Mouse (Mus musculus) intestine, embryonic 14.5 days (tissue): ENCODE measurements around the gene Cachd1. TPM values are rescaled to one million over a fixed set of nuclear protein-coding genes. Genes with fewer than 3 reads are reported as not detected.
A peak's percentile ranks its signal among the peaks of the same experiment; 100 is the strongest.

Experiments
- ATAC-seq: fragments of 200-750 bp; cut with Nextera tagmentation; replicated peaks from 2 replicates; pipeline ENCODE4 v1.8.0; 2017; ENCODE audit warnings: low read depth, moderate number of reproducible peaks, moderate TSS enrichment, moderate library complexity; ENCODE audit not compliant: low FRiP score, low TSS enrichment
- DNase-seq: peaks from one replicate; pipeline ENCODE4 v3.0.0-alpha.2; 2018; ENCODE audit warnings: low spot score
- H3K27ac ChIP-seq: fragments of 300-500 bp; sonication (generic); 2 replicates; pipeline ENCODE4 v1.5.1; 2014; ENCODE audit warnings: low read depth, mild to moderate bottlenecking, control low read depth
- H3K27me3 ChIP-seq: fragments of 300-500 bp; sonication (generic); replicated peaks from 2 replicates; pipeline ENCODE4 v1.6.1; 2014; ENCODE audit warnings: low read length, control low read depth; ENCODE audit not compliant: control insufficient read depth, insufficient read depth
- H3K36me3 ChIP-seq: fragments of 300-500 bp; sonication (generic); 2 replicates; pipeline ENCODE4 v1.6.1; 2014; ENCODE audit warnings: low read length, control low read depth; ENCODE audit not compliant: control insufficient read depth, insufficient read depth
- H3K4me1 ChIP-seq: fragments of 300-500 bp; sonication (generic); replicated peaks from 2 replicates; pipeline ENCODE4 v1.6.1; 2014; ENCODE audit warnings: low read length, control low read depth, mixed read lengths; ENCODE audit not compliant: control insufficient read depth, insufficient read depth
- H3K4me2 ChIP-seq: fragments of 300-500 bp; sonication (generic); 2 replicates; pipeline ENCODE4 v1.6.1; 2014; ENCODE audit warnings: low read length
- H3K4me3 ChIP-seq: fragments of 300-500 bp; sonication (generic); 2 replicates; pipeline ENCODE4 v1.5.1; 2014; ENCODE audit warnings: low read depth, low read length, control low read depth, mixed read lengths
- H3K9ac ChIP-seq: fragments of 300-500 bp; sonication (generic); 2 replicates; pipeline ENCODE4 v1.6.1; 2014; ENCODE audit warnings: mild to moderate bottlenecking, low read length
- H3K9me3 ChIP-seq: fragments of 300-500 bp; sonication (generic); 2 replicates; pipeline ENCODE4 v1.6.1; 2016; ENCODE audit warnings: low read length, control low read depth; ENCODE audit not compliant: control insufficient read depth
- WGBS: fragments of 180-500 bp; shearing (Covaris S2); extraction: QIAGEN DNeasy Blood & Tissue Kit; methylation state at CpG from one replicate; pipeline ENCODE4 v1.1.7; 2014; 5-methylcytosine and 5-hydroxymethylcytosine counted together
- polyA plus RNA-seq: library from polyadenylated mRNA; unstranded; fragments of >200 nt; fragmentation: Nextera tagmentation; extraction: Ambion mirVana; gene quantifications from 2 replicates; pipeline ENCODE4 v1.2.1, GENCODE M21; 2014

Gene Cachd1
- polyA plus RNA-seq, 1 experiment from 2014 or later, result 22.8 TPM

DNA sequence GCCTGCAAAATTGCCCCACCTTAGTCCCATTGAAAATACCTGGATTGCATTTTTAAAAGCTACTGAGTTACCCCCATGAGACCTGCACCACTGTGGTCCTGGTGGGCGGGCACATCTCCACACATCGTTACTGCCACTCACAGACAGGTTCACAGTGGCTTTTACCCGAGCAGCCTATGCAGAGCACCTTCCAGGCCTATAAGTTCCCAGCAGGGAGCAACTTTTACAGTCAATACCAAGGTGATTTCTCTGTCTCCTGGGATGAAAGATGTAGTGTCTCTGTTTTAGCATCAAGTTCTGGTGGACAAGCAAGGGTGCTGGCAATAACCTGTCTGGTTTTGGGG lies 24.9 kb downstream of the Cachd1 start:
- H3K27me3 ChIP-seq, result no peaks in the 10 kb centered on the region
- H3K27ac ChIP-seq, result no peak overlapping the region
- H3K4me1 ChIP-seq, result peaks cover 6% of the 10 kb centered on the region; the same call in 1 of the 2 replicates
- ATAC-seq (no peak), DNase-seq (no peak)
- no peaks in the 10 kb centered on the region for H3K36me3 ChIP-seq
- H3K9me3 ChIP-seq, result no peaks in the 10 kb centered on the region
- WGBS, result 77% methylated on average over 3 of the region's 3 CpGs
- H3K4me2 ChIP-seq, result no peak overlapping the region
- no peak overlapping the region for H3K4me3 ChIP-seq
- no peak overlapping the region for H3K9ac ChIP-seq

DNA sequence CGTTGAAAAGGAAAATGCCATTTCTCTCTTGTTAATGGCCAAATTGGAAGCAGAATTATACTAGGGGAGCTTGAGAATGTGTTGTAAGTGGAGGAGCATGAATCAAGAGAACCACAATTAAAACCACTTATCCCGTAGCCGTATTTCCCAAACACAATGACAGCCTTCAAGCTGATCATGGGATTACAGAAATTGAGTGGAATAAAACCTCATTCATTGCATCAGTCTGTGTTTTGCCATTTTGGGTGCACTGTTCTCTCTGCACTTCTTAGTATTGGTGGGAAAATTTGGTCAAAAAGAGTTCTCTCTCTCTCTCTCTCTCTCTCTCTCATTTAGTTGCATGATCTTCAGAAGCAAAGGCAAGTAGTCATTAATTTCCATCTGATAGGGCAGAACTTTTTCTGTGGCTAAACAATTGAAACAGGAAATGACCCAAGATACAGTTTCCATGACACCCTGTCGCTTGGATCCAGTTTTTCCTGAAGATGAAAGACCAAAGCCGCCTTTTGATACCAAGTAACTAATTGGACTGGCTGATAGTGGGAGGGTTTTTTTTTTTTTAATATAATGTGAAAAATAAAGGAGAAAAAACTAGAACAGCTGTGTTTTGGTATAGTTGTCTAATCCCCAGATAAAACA lies 34.7 kb downstream of the Cachd1 start:
- no peak overlapping the region for H3K9ac ChIP-seq
- no peak for DNase-seq
- H3K27ac ChIP-seq, result no peak overlapping the region
- WGBS, result 36% methylated on average over 5 of the region's 5 CpGs
- ATAC-seq, result no peak
- no peak overlapping the region for H3K4me2 ChIP-seq
- no peaks in the 10 kb centered on the region for H3K9me3 ChIP-seq
- H3K27me3 ChIP-seq, result no peaks in the 10 kb centered on the region
- peaks cover 11% of the 10 kb centered on the region; the same call in 1 of the 2 replicates for H3K4me1 ChIP-seq
- no peak overlapping the region for H3K4me3 ChIP-seq
- H3K36me3 ChIP-seq, result no peaks in the 10 kb centered on the region

DNA sequence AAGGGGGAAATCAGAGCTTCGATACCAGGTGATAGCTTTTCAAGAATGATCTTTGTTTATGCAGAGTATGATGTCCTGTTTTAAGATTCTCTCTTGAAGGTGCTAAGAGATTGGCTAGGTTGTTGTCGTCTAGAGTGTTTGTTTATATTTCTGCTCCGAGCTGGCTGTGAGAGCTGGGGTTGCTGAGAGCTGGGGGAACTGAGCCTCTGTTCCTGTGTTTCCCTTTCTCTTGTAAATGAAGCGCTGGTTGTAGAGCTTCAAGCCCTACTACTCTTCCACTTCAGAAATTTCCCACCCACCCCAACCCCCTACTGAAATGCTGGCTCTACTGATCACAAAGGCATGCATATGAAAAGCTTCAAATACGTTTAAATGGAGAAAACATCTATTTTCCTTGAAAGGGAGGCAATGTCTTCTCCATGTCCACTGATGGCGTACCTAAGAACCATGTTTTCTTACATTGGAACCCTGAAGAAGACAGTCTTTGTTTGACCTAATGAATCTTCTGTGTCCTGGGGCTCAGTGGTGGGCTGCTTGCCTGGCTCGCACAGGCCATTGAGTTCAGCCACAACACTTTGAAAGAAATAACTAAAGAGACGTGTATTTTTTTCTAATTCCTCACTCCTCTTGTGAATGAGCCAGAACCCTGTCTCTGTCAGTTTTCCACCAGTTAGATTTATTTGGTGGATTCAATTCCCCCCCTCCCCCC lies 35.5 kb downstream of the Cachd1 start:
- H3K9me3 ChIP-seq, result no peaks in the 10 kb centered on the region
- H3K4me1 ChIP-seq, result peaks cover 11% of the 10 kb centered on the region; the same call in 1 of the 2 replicates
- H3K4me2 ChIP-seq, result peak overlapping the region; percentile 9; the same call in 1 of the 2 replicates
- no peak for ATAC-seq
- H3K27ac ChIP-seq, result no peak overlapping the region
- no peak overlapping the region for H3K9ac ChIP-seq
- no peak for DNase-seq
- H3K4me3 ChIP-seq, result no peak overlapping the region
- WGBS, result 38% methylated on average over 8 of the region's 8 CpGs
- no peaks in the 10 kb centered on the region for H3K36me3 ChIP-seq
- H3K27me3 ChIP-seq, result no peaks in the 10 kb centered on the region

DNA sequence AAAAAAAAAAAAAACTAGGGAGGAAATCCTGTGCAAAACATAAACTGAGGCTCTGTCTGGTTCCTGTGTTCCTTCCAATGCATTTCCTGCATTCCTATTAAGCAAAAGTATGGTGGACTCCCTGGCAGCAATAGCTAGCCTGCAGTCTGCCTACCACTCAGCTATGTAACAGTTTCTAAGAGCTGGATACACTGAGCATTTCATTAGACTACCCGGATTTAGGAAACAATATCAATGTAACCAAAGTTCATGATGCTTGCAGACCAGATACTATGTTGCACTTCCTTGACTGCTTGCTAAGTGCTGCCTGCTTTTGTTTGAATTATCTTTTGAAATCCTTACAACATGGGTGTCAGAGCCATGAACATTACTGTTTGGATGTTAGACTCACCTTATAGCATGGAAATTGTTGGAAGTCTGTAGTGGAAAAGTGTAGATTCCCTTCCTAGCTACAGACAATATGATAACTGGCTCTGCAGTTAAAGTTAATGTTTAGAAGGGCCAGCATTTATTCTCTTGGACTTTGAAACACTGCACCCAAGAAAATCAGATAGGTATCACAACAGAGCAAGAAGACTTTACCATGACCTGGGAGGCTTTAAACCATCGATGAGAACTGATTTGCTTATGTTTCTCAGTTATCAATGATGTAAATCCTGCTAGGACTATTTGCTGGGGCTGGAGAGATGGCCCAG lies 37.4 kb downstream of the Cachd1 start:
- no peak for DNase-seq
- H3K9me3 ChIP-seq, result no peaks in the 10 kb centered on the region
- H3K4me2 ChIP-seq, result 0 out of 2 replicates have a peak overlapping the region, but pooled peaks have one; percentile 12
- H3K36me3 ChIP-seq, result no peaks in the 10 kb centered on the region
- H3K27ac ChIP-seq, result no peak overlapping the region
- no peak overlapping the region for H3K4me3 ChIP-seq
- 68% methylated on average over 2 of the region's 2 CpGs for WGBS
- peaks cover 11% of the 10 kb centered on the region; the same call in 1 of the 2 replicates for H3K4me1 ChIP-seq
- no peak overlapping the region for H3K9ac ChIP-seq
- no peaks in the 10 kb centered on the region for H3K27me3 ChIP-seq
- ATAC-seq, result no peak

DNA sequence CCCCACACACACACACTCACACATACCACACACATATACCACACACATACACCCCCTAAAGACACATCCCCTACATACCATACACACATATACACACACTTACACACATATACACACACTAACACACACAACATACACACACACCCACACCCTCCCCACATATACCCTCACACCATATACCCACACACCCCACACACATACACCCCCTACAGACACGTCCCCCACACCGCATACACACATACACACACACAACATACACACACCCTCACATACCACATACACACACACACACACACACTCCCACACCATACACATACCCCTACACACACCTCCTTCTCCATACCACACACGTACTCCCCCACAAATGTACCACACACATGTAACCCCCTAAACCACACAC lies 42.8 kb downstream of the Cachd1 start:
- 97% methylated on average over 3 of the region's 3 CpGs for WGBS
- Histone ChIP-seq H3K9ac (no peak overlapping the region), H3K36me3 (no peaks in the 10 kb centered on the region), H3K9me3 (no peaks in the 10 kb centered on the region), H3K27ac (no peak overlapping the region), H3K4me3 (no peak overlapping the region), H3K4me2 (no peak overlapping the region), H3K27me3 (no peaks in the 10 kb centered on the region), H3K4me1 (peaks cover 7% of the 10 kb centered on the region; the same call in 1 of the 2 replicates)
- DNase-seq (no peak), ATAC-seq (0 out of 2 replicates have a peak, but pooled peaks have one; percentile 27)

DNA sequence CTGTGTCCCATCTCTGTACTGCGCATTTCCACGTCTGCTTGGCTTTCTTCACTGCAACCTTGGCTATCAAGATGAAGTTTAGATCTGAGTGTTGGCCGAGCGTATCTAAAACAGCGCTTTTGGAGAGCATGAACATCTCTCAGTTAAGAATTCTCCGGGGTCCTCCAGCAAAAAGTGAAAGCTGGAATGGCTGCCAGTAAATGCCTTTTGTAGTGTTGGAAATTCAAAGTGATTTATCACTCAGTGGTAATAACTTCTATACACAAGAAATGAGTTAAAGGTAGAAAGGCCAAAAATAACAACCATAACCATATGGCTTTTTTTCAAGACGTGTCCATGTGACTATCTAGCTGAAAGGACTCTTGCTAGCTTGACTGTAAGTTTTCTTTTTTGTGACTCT lies 46.1 kb downstream of the Cachd1 start:
- no peak overlapping the region for H3K4me2 ChIP-seq
- no peaks in the 10 kb centered on the region for H3K36me3 ChIP-seq
- WGBS, result 63% methylated on average over 7 of the region's 7 CpGs
- H3K4me1 ChIP-seq, result peaks cover 10% of the 10 kb centered on the region
- H3K27me3 ChIP-seq, result no peaks in the 10 kb centered on the region
- no peak overlapping the region for H3K9ac ChIP-seq
- DNase-seq, result no peak
- 0 out of 2 replicates have a peak, but pooled peaks cover 2% of the 10 kb centered on the region for H3K9me3 ChIP-seq
- H3K4me3 ChIP-seq, result no peak overlapping the region
- no peak overlapping the region for H3K27ac ChIP-seq
- ATAC-seq, result no peak

DNA sequence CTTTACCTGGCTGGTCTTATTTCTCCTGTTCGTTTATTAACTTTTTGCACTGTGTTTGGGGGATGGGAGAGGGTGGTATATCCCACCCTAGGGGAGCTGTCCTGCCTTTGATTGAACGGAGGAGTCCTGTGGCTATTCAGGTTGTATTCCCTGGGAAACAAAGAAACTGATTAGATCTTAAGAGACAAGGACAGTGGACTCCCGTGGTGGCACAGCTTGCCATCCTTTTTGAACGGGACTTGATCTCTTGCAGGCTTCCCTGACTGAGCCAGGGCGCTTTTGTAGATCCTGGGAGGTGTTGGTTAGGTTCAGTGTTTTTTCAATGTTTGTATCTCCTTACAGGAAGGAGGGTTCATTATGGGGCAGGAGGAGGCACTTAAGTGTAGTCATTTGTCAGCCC lies 50.9 kb downstream of the Cachd1 start:
- peaks cover 24% of the 10 kb centered on the region for H3K4me1 ChIP-seq
- H3K36me3 ChIP-seq, result no peaks in the 10 kb centered on the region
- no peak overlapping the region for H3K27ac ChIP-seq
- H3K9ac ChIP-seq, result no peak overlapping the region
- ATAC-seq (no peak), DNase-seq (no peak)
- no peaks in the 10 kb centered on the region for H3K27me3 ChIP-seq
- H3K9me3 ChIP-seq, result 0 out of 2 replicates have a peak, but pooled peaks cover 2% of the 10 kb centered on the region
- no peak overlapping the region for H3K4me2 ChIP-seq
- WGBS, result 14% methylated on average over 5 of the region's 5 CpGs
- no peak overlapping the region for H3K4me3 ChIP-seq

DNA sequence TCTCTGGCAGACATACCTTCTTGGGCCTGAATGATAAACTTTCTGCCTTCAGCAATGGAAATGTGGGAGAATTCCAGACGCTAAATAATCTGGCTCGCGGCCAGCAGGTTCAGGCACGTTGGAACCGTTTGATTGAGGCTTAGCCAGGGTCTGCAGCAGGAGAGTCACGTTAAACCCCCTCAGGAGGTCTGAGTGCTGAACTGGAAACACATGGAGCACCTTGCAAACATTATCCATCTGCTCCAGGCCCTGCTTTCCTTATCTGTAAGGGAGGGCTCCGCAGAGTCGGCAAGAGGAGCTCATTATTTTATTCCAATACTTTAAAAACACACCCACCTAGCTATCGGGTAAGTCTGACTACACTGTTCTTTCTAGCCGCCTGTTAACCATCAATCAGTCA lies 52.3 kb downstream of the Cachd1 start:
- no peak overlapping the region for H3K9ac ChIP-seq
- H3K9me3 ChIP-seq, result 0 out of 2 replicates have a peak, but pooled peaks cover 2% of the 10 kb centered on the region
- no peak overlapping the region for H3K4me3 ChIP-seq
- H3K4me1 ChIP-seq, result peaks cover 21% of the 10 kb centered on the region
- no peak overlapping the region for H3K4me2 ChIP-seq
- 6% methylated on average over 10 of the region's 10 CpGs for WGBS
- ATAC-seq, result 0 out of 2 replicates have a peak, but pooled peaks have one; percentile 54
- H3K27ac ChIP-seq, result no peak overlapping the region
- peak; percentile 64 for DNase-seq
- no peaks in the 10 kb centered on the region for H3K27me3 ChIP-seq
- no peaks in the 10 kb centered on the region for H3K36me3 ChIP-seq
